Mouse (Mus musculus) hindbrain, embryonic 12.5 days (tissue): ENCODE data around the gene Adad1. TPM values are rescaled to one million over a fixed set of nuclear protein-coding genes. Genes with fewer than 3 reads are reported as not detected.

ENCODE experiments used
- polyA plus RNA-seq: library from polyadenylated mRNA; unstranded; fragments of >200 nt; fragmentation: Nextera tagmentation; extraction: Ambion mirVana; gene quantifications from 2 replicates; pipeline ENCODE4 v1.2.1, GENCODE M21; 2016

The Adad1 gene
- polyA plus RNA-seq, 1 experiment from 2014 or later = 0.35 TPM

Other genes starting within 250 kb of the Adad1 start
- 61.8 and 65.5 TPM in 2 replicates for gene 4932438A13Rik, start 200.4 kb upstream of the Adad1 start, polyA plus RNA-seq
- gene Il2, start 62.4 kb downstream of the Adad1 start, polyA plus RNA-seq = 0.66 and 0.73 TPM in 2 replicates
- not detected in 2 replicates for gene Il21, start 169.1 kb downstream of the Adad1 start, polyA plus RNA-seq
- 5.0 and 5.7 TPM in 2 replicates for gene Bbs12, start 249.0 kb downstream of the Adad1 start, polyA plus RNA-seq
- 2.9 and 4.4 TPM in 2 replicates for gene Cetn4, start 249.2 kb downstream of the Adad1 start, polyA plus RNA-seq